Mouse (Mus musculus) heart, postnatal 0 days (tissue): ENCODE measurements around the gene Edn1.

Experiments used
- CTCF ChIP-seq: IDR thresholded peaks from 2 replicates; pipeline ENCODE4 v1.5.1; 2016; ENCODE audit warnings: antibody characterized with exemption, control low read depth, low read depth
- EP300 ChIP-seq: IDR thresholded peaks from 2 replicates; pipeline ENCODE4 v1.6.1; 2016; ENCODE audit warnings: antibody characterized with exemption, low read depth

- TF ChIP-seq CTCF (no peak), EP300 (no peak)
Observed at GRCm38 (mm10) chr13:42292593-42292992, 8.7 kb upstream of the Edn1 start.
